Mouse (Mus musculus) mouse embryonic stem cell (cell line): ENCODE data around the gene Lcn9.
"Not testable (repeated sequence)": the region's sequence is repeated elsewhere in the genome, so short reads cannot be mapped to it uniquely, and the experiment has no call there.

Experiments
- in situ Hi-C, 2 experiments: fragments of 300-500 bp; cut with MboI; formaldehyde crosslinking; loops; 1 replicate in 1 of 2; 3 replicates in 1 of 2; pipeline ENCODE4 v1.14.3; 2019 to 2020; ENCODE audit warnings: low sequenced_read_pairs in 2 of 2, low pct_unique_long_range_greater_than_20kb in 1 of 2, mixed read lengths in 1 of 2; ENCODE audit not compliant: unreplicated experiment in 1 of 2

Gene Lcn9

GRCm38 (mm10) chr2:25822806-25823205 is at the start of gene Lcn9:
TSS of gene Lcn9 (plus strand) at chr2:25823153.
- in situ Hi-C loops, result no loop called here

GRCm38 (mm10) chr2:25773507-25773906 is 49.4 kb upstream of the Lcn9 start:
- in situ Hi-C loops, result no loop called here

- in situ Hi-C loops, result no loop called here
Measured at GRCm38 (mm10) chr2:25774640-25775039, 48.3 kb upstream of the Lcn9 start.

- in situ Hi-C loops, result no loop called here
Measured at GRCm38 (mm10) chr2:25775991-25776390, 47.0 kb upstream of the Lcn9 start.

- in situ Hi-C loops, result no loop called here
Measured at GRCm38 (mm10) chr2:25776717-25777116, 46.2 kb upstream of the Lcn9 start, which contains the start of gene Lcn11. TSS of gene Lcn11 (plus strand) at chr2:25777017.

- in situ Hi-C loops, result no loop called here
Measured at GRCm38 (mm10) chr2:25779076-25779475, 43.9 kb upstream of the Lcn9 start.

GRCm38 (mm10) chr2:25780921-25781320 is 42.0 kb upstream of the Lcn9 start:
- in situ Hi-C loops, result no loop called here

GRCm38 (mm10) chr2:25781957-25782356 is 41.0 kb upstream of the Lcn9 start, which contains the start of gene Gm13539:
TSS of gene Gm13539 (plus strand) at chr2:25782257.
- in situ Hi-C loops, result no loop called here

GRCm38 (mm10) chr2:25785573-25786322 is 37.2 kb upstream of the Lcn9 start:
- in situ Hi-C loops, result no loop called here

- in situ Hi-C loops, result no loop called here
Measured at GRCm38 (mm10) chr2:25789092-25789491, 33.9 kb upstream of the Lcn9 start.

- in situ Hi-C loops, result no loop called here
Measured at GRCm38 (mm10) chr2:25797635-25798034, 25.3 kb upstream of the Lcn9 start.

GRCm38 (mm10) chr2:25798065-25798464 is 24.9 kb upstream of the Lcn9 start:
- in situ Hi-C loops, result no loop called here

GRCm38 (mm10) chr2:25811711-25812110 is 11.2 kb upstream of the Lcn9 start:
- in situ Hi-C loops, result no loop called here

GRCm38 (mm10) chr2:25813364-25813763 is 9.6 kb upstream of the Lcn9 start:
- in situ Hi-C loops, result no loop called here

GRCm38 (mm10) chr2:25815748-25816147 is 7.2 kb upstream of the Lcn9 start, which contains the start of gene Glt6d1:
TSS of gene Glt6d1 (minus strand) at chr2:25815848.
- in situ Hi-C loops, result not testable (repeated sequence)

- in situ Hi-C loops, result no loop called here
Measured at GRCm38 (mm10) chr2:25824751-25825150, 1.8 kb downstream of the Lcn9 start.

GRCm38 (mm10) chr2:25828344-25828947 is 5.5 kb downstream of the Lcn9 start:
- in situ Hi-C loops, result no loop called here

- in situ Hi-C loops, result no loop called here
Measured at GRCm38 (mm10) chr2:25830786-25831185, 7.8 kb downstream of the Lcn9 start.

GRCm38 (mm10) chr2:25836291-25836690 is 13.3 kb downstream of the Lcn9 start:
- in situ Hi-C loops, result no loop called here

- in situ Hi-C loops, result no loop called here
Measured at GRCm38 (mm10) chr2:25842161-25842560, 19.2 kb downstream of the Lcn9 start.
